Mouse (Mus musculus) embryonic facial prominence, embryonic 15.5 days (tissue): ENCODE data around the gene Cited4. TPM values are rescaled to one million over a fixed set of nuclear protein-coding genes. Genes with fewer than 3 reads are reported as not detected.

Experiments
- ATAC-seq: fragments of 200-750 bp; cut with Nextera tagmentation; 2 replicates; pipeline ENCODE4 v1.8.0; 2017; ENCODE audit warnings: low read depth, moderate TSS enrichment; ENCODE audit not compliant: insufficient number of reproducible peaks, low FRiP score, low TSS enrichment
- H3K27ac ChIP-seq: fragments of 300-500 bp; sonication (generic); replicated peaks from 2 replicates; pipeline ENCODE4 v1.5.1; 2015; ENCODE audit warnings: mild to moderate bottlenecking, inconsistent platforms
- H3K27me3 ChIP-seq: fragments of 300-500 bp; sonication (generic); 2 replicates; pipeline ENCODE4 v1.6.1; 2015; ENCODE audit warnings: inconsistent platforms
- H3K36me3 ChIP-seq: fragments of 300-500 bp; sonication (generic); 2 replicates; pipeline ENCODE4 v1.6.1; 2015; ENCODE audit warnings: mild to moderate bottlenecking, inconsistent platforms
- H3K4me1 ChIP-seq: fragments of 300-500 bp; sonication (generic); 2 replicates; pipeline ENCODE4 v1.6.1; 2015; ENCODE audit warnings: inconsistent platforms
- H3K4me2 ChIP-seq: fragments of 300-500 bp; sonication (generic); replicated peaks from 2 replicates; pipeline ENCODE4 v1.6.1; 2015; ENCODE audit warnings: mild to moderate bottlenecking, inconsistent platforms
- H3K4me3 ChIP-seq: fragments of 300-500 bp; sonication (generic); replicated peaks from 2 replicates; pipeline ENCODE4 v1.5.1; 2015; ENCODE audit warnings: mild to moderate bottlenecking, inconsistent platforms
- H3K9ac ChIP-seq: fragments of 300-500 bp; sonication (generic); 2 replicates; pipeline ENCODE4 v1.6.1; 2015; ENCODE audit warnings: inconsistent platforms
- H3K9me3 ChIP-seq: fragments of 300-500 bp; sonication (generic); replicated peaks from 2 replicates; pipeline ENCODE4 v1.6.1; 2016; ENCODE audit warnings: inconsistent platforms
- WGBS: fragments of 180-500 bp; shearing (Covaris S2); methylation state at CpG from one replicate; pipeline ENCODE4 v1.1.7; 2015; 5-methylcytosine and 5-hydroxymethylcytosine counted together
- polyA plus RNA-seq: library from polyadenylated mRNA; unstranded; fragments of >200 nt; fragmentation: Nextera tagmentation; extraction: Ambion mirVana; gene quantifications from 2 replicates; pipeline ENCODE4 v1.2.1, GENCODE M21; 2015

Cited4 gene
- polyA plus RNA-seq, 1 experiment from 2014 or later: 5.6 TPM

- ATAC-seq: no peak
- Histone ChIP-seq H3K36me3 (no peaks in the 10 kb centered on the region), H3K4me3 (no peak overlapping the region), H3K9me3 (no peaks in the 10 kb centered on the region), H3K4me1 (no peaks in the 10 kb centered on the region), H3K4me2 (no peak overlapping the region), H3K27me3 (no peaks in the 10 kb centered on the region), H3K27ac (no peak overlapping the region), H3K9ac (no peak overlapping the region)
- WGBS: 42% methylated on average over 7 of the region's 7 CpGs
Measured at GRCm38 (mm10) chr4:120680953-120681352, 14.6 kb downstream of the Cited4 start.

- no peaks in the 10 kb centered on the region for H3K4me1 ChIP-seq
- 33% methylated on average over 10 of the region's 10 CpGs for WGBS
- no peak overlapping the region for H3K27ac ChIP-seq
- no peak for ATAC-seq
- H3K9ac ChIP-seq: no peak overlapping the region
- no peak overlapping the region for H3K4me3 ChIP-seq
- H3K27me3 ChIP-seq: no peaks in the 10 kb centered on the region
- H3K36me3 ChIP-seq: no peaks in the 10 kb centered on the region
- H3K4me2 ChIP-seq: no peak overlapping the region
- no peaks in the 10 kb centered on the region for H3K9me3 ChIP-seq
Measured at GRCm38 (mm10) chr4:120682168-120682567, 15.8 kb downstream of the Cited4 start.

GRCm38 (mm10) chr4:120683278-120683997, 17.1 kb downstream of the Cited4 start:
- Histone ChIP-seq H3K27me3 (no peaks in the 10 kb centered on the region), H3K9ac (no peak overlapping the region), H3K9me3 (no peaks in the 10 kb centered on the region), H3K4me2 (no peak overlapping the region), H3K36me3 (no peaks in the 10 kb centered on the region), H3K4me3 (no peak overlapping the region), H3K4me1 (no peaks in the 10 kb centered on the region), H3K27ac (no peak overlapping the region)
- no peak for ATAC-seq
- WGBS: 49% methylated on average over 9 of the region's 9 CpGs

- Histone ChIP-seq H3K4me3 (no peak overlapping the region), H3K4me1 (no peaks in the 10 kb centered on the region), H3K9me3 (no peaks in the 10 kb centered on the region), H3K27ac (no peak overlapping the region), H3K4me2 (no peak overlapping the region), H3K27me3 (no peaks in the 10 kb centered on the region), H3K36me3 (no peaks in the 10 kb centered on the region), H3K9ac (no peak overlapping the region)
- ATAC-seq: no peak
- 40% methylated on average over 6 of the region's 6 CpGs for WGBS
Measured at GRCm38 (mm10) chr4:120687282-120687681, 20.9 kb downstream of the Cited4 start.

- Histone ChIP-seq H3K4me3 (no peak overlapping the region), H3K9me3 (no peaks in the 10 kb centered on the region), H3K4me2 (no peak overlapping the region), H3K27ac (no peak overlapping the region), H3K27me3 (no peaks in the 10 kb centered on the region), H3K9ac (no peak overlapping the region), H3K4me1 (no peaks in the 10 kb centered on the region), H3K36me3 (no peaks in the 10 kb centered on the region)
- ATAC-seq: no peak
- WGBS: 68% methylated on average over 6 of the region's 6 CpGs
Measured at GRCm38 (mm10) chr4:120689317-120689716, 22.9 kb downstream of the Cited4 start.

DNA sequence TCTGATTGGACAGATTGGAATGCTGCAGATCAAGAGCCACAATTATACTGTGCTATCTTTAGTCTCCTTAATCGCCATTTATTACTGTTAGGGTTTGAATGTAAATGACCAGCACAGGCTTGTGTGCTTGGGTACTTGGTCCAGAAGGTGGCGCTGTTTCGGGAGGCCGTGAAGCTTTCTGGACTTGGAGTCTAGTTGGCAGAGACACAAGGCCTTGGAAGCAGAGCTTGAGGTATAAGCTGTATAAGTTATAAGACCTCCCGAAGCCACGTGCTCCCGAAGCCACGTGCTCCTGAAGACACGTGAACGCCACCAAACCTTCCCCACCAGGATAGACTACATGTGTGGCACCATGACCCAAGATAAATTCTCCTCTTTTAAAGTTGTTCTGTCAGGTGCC, 26.3 kb downstream of the Cited4 start:
- Histone ChIP-seq H3K27ac (no peak overlapping the region), H3K4me3 (no peak overlapping the region), H3K4me2 (no peak overlapping the region), H3K9ac (no peak overlapping the region), H3K27me3 (peaks cover 6% of the 10 kb centered on the region; the same call in 1 of the 2 replicates), H3K36me3 (no peaks in the 10 kb centered on the region), H3K4me1 (no peaks in the 10 kb centered on the region), H3K9me3 (no peaks in the 10 kb centered on the region)
- WGBS: 38% methylated on average over 10 of the region's 10 CpGs
- no peak for ATAC-seq

- Histone ChIP-seq H3K4me3 (no peak overlapping the region), H3K4me2 (no peak overlapping the region; the same call in 1 of the 2 replicates), H3K9me3 (no peaks in the 10 kb centered on the region), H3K27me3 (peaks cover 18% of the 10 kb centered on the region), H3K9ac (no peak overlapping the region), H3K27ac (no peak overlapping the region), H3K4me1 (no peaks in the 10 kb centered on the region), H3K36me3 (no peaks in the 10 kb centered on the region)
- WGBS: 90% methylated on average over 8 of the region's 8 CpGs
- no peak for ATAC-seq
Measured at GRCm38 (mm10) chr4:120697353-120697752, 31.0 kb downstream of the Cited4 start.

GRCm38 (mm10) chr4:120697799-120698484, 31.6 kb downstream of the Cited4 start:
- Histone ChIP-seq H3K4me3 (no peak overlapping the region), H3K27me3 (peaks cover 18% of the 10 kb centered on the region), H3K27ac (no peak overlapping the region), H3K4me1 (no peaks in the 10 kb centered on the region), H3K9ac (no peak overlapping the region), H3K4me2 (peak overlapping the region; percentile 19), H3K36me3 (no peaks in the 10 kb centered on the region), H3K9me3 (no peaks in the 10 kb centered on the region)
- ATAC-seq: no peak
- 22% methylated on average over 35 of the region's 35 CpGs for WGBS

DNA sequence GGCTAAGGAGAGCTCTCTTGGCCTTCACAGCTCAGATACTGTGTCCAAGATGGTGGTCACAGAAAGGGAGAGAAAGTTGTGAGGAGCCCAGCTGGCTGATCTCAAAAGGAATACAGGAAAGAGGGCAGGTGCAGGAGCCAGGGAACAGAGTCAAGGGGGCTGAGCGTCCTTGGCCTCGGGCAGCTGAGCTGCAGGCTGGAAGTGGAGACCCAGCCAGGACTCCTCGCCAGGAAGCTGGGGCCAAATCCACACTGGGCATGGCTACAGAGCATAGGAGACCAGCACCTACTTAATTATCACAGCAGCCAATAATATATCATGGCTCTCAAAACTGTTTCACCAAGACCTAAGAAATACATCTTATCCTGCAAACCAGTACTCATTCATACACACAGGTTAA, 34.8 kb downstream of the Cited4 start:
- no peaks in the 10 kb centered on the region for H3K9me3 ChIP-seq
- no peaks in the 10 kb centered on the region for H3K4me1 ChIP-seq
- ATAC-seq: no peak
- H3K27me3 ChIP-seq: peaks cover 18% of the 10 kb centered on the region
- no peak overlapping the region for H3K27ac ChIP-seq
- WGBS: 66% methylated on average over 3 of the region's 3 CpGs
- H3K36me3 ChIP-seq: no peaks in the 10 kb centered on the region
- no peak overlapping the region for H3K4me2 ChIP-seq
- H3K9ac ChIP-seq: no peak overlapping the region
- H3K4me3 ChIP-seq: no peak overlapping the region

DNA sequence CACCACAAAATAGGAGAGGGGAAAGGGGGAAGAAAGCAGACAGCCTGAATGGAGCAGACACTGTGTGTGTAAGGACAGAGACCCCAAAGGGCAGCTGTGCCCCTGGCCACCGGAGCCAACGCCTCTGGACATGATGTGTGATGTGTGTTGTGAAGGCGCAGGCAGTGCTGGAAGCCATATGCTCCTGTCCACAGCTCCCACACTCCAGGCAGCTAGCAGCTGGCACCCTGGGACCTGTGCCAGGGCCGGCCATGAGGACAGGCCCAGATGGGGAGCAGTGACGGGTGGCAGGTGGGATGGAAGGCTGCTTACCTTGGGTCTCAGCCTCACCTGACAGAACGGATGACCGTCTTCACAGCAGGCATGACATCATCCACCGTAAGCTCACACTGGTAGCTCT, 35.7 kb downstream of the Cited4 start:
- H3K36me3 ChIP-seq: no peaks in the 10 kb centered on the region
- H3K4me2 ChIP-seq: no peak overlapping the region
- H3K9me3 ChIP-seq: no peaks in the 10 kb centered on the region
- H3K4me1 ChIP-seq: no peaks in the 10 kb centered on the region
- no peak for ATAC-seq
- no peak overlapping the region for H3K4me3 ChIP-seq
- no peak overlapping the region for H3K9ac ChIP-seq
- peaks cover 18% of the 10 kb centered on the region for H3K27me3 ChIP-seq
- 85% methylated on average over 8 of the region's 8 CpGs for WGBS
- no peak overlapping the region for H3K27ac ChIP-seq

GRCm38 (mm10) chr4:120702511-120702910, 36.1 kb downstream of the Cited4 start:
- 97% methylated on average over 2 of the region's 2 CpGs for WGBS
- H3K4me2 ChIP-seq: no peak overlapping the region
- H3K27ac ChIP-seq: no peak overlapping the region
- ATAC-seq: no peak
- H3K4me1 ChIP-seq: no peaks in the 10 kb centered on the region
- no peaks in the 10 kb centered on the region for H3K36me3 ChIP-seq
- no peak overlapping the region for H3K4me3 ChIP-seq
- H3K9me3 ChIP-seq: no peaks in the 10 kb centered on the region
- H3K27me3 ChIP-seq: peaks cover 13% of the 10 kb centered on the region
- H3K9ac ChIP-seq: no peak overlapping the region

- Histone ChIP-seq H3K4me1 (peaks cover 45% of the 10 kb centered on the region), H3K4me3 (no peak overlapping the region), H3K9me3 (no peaks in the 10 kb centered on the region), H3K4me2 (no peak overlapping the region), H3K27ac (no peak overlapping the region; the same call in 1 of the 2 replicates), H3K27me3 (no peaks in the 10 kb centered on the region), H3K9ac (no peak overlapping the region), H3K36me3 (no peaks in the 10 kb centered on the region)
- 60% methylated on average over 12 of the region's 12 CpGs for WGBS
- ATAC-seq: no peak
Measured at GRCm38 (mm10) chr4:120712236-120712635, 45.9 kb downstream of the Cited4 start.
